Mouse (Mus musculus): ENCODE measurements around the gene Clcn6.

DNA sequence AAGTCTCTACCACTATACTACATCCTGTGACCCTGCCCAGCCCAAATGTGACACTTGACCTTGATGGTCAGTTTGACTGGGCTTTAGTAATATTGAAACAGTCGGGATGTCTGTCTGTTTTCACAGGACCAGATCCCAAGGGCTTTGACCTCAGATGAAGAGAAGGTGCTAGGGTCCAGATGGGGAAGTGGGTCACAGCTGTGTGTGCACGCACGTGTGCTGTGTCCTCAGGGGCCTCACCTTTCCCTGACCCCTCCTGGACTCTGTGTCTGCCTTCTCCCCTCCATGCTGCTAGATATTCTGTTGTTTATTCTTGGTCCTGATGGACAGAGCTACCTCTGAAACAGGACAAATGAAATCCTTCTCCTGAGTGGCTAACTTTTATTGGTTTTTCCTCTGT, 27.3 kb downstream of the Clcn6 start:
- TF ChIP-seq TAL1 (IDR thresholded peaks at IDR 0.05; ENCODE audit: low read length) = no peak
- TF ChIP-seq GATA1 (IDR thresholded peaks at IDR 0.05; ENCODE audit: low read length) = no peak

All from erythroblast, embryonic 14.5 days (primary cell).